In genomic region chr2:130696700-130697152, GRCm38 (mm10) we compare ENCODE assay signal across 1 mouse cellular context.
TF ChIP-seq lines count a peak whose summit lies in the region.

No protein-coding gene starts in this region.

TF ChIP-seq in MEL, 35 proteins besides CTCF, POLR2A, EP300 and RAD21 (continued from another document):
- TF ChIP-seq NRF1 (IDR thresholded peaks at IDR 0.05; ENCODE audit: insufficient read depth, low read depth, low read length, poor library complexity, severe bottlenecking) (no peak), MEF2A (IDR thresholded peaks at IDR 0.05; ENCODE audit: extremely low read depth, insufficient replicate concordance, low read depth, low read length, poor library complexity, severe bottlenecking) (no peak), NELFE (IDR thresholded peaks at IDR 0.05; ENCODE audit: low read depth, low read length) (no peak)
TF ChIP-seq in MEL: peak in this region for 0.
